ENCODE assay signal across 8 mouse cellular contexts in genomic region chr7:25855082-25855481, GRCm38 (mm10). TPM values are rescaled to one million over a fixed set of nuclear protein-coding genes. Genes with fewer than 3 reads are reported as not detected.
DNase-seq lines count a peak whose midpoint lies in the region; ATAC-seq lines count a peak whose summit lies in the region.

No protein-coding gene starts in this region.

- intact Hi-C loops in left cerebral cortex, postnatal 25 days (cut with DNase I) = loop anchor here (10.0 kb wide), 1 partner anchor 1270 kb away; no protein-coding TSS in a partner anchor

- peak; percentile 36 for DNase-seq in gastrocnemius, adult 18-20 months (ENCODE audit: low spot score)
- no peak for DNase-seq in gastrocnemius, postnatal 25 days
- peak; percentile 89 for DNase-seq in R1 (ENCODE audit: low read depth, low spot score)
- peak; percentile 58 for DNase-seq in embryo, embryonic 10 days (ENCODE audit: low spot score)
- DNase-seq in left cerebral cortex, postnatal 25 days (ENCODE audit: low spot score in 2 of 2) = peak; percentile 52 to 60
- peak; percentile 25 to 28 for DNase-seq in thymus, adult 18-20 months

- peak; percentile 95 to 96 for ATAC-seq in hematopoietic stem cell, adult 5-6 weeks (replicated peaks in 1 of 2; ENCODE audit: insufficient read depth in 1 of 2, low FRiP score in 2 of 2, low TSS enrichment in 1 of 2, low read depth in 1 of 2, poor library complexity in 2 of 2, severe bottlenecking in 2 of 2)
- ATAC-seq in neutrophil, adult 5-6 weeks (ENCODE audit: extremely low read depth, insufficient number of reproducible peaks, low FRiP score, poor library complexity, severe bottlenecking) = peak; percentile 67

RNA-seq across cellular contexts. Expression of gene Cyp2s1, which starts 38.4 kb away (rescaled TPM):
- under 1 TPM; 0.16 to 0.28 TPM for total RNA-seq in gastrocnemius, adult 18-20 months (2021)
- total RNA-seq in gastrocnemius, postnatal 25 days (2021) = under 1 TPM; 0.13 to 0.16 TPM
- total RNA-seq in hematopoietic stem cell, adult 5-6 weeks (2017) = not detected in 2 replicates
- total RNA-seq in left cerebral cortex, postnatal 25 days (2021) = 1 to 10 TPM; 1.6 to 4.9 TPM
- total RNA-seq in neutrophil, adult 5-6 weeks (2017) = 1.2 and 2.8 TPM in 2 replicates

RNA-seq across cellular contexts. Expression of gene Cyp2b10, which starts 42.3 kb away (rescaled TPM):
- total RNA-seq in gastrocnemius, adult 18-20 months (2021) = not detected
- not detected for total RNA-seq in gastrocnemius, postnatal 25 days (2021)
- total RNA-seq in hematopoietic stem cell, adult 5-6 weeks (2017) = not detected in 2 replicates
- under 1 TPM; 0.23 to 0.48 TPM for total RNA-seq in left cerebral cortex, postnatal 25 days (2021)
- 0.35 TPM in 1 of 2 replicates, not detected in the other for total RNA-seq in neutrophil, adult 5-6 weeks (2017)
